Mouse (Mus musculus) liver, embryonic 14.5 days (tissue): Measurements from ENCODE around the gene Ezh1.

ENCODE experiments used
- CTCF ChIP-seq: IDR thresholded peaks from 2 replicates; pipeline ENCODE4 v1.5.1; 2016; ENCODE audit warnings: antibody characterized with exemption, low read depth, control low read depth
- EP300 ChIP-seq: IDR thresholded peaks from 2 replicates; pipeline ENCODE4 v1.6.1; 2016; ENCODE audit warnings: antibody characterized with exemption, low read depth

DNA sequence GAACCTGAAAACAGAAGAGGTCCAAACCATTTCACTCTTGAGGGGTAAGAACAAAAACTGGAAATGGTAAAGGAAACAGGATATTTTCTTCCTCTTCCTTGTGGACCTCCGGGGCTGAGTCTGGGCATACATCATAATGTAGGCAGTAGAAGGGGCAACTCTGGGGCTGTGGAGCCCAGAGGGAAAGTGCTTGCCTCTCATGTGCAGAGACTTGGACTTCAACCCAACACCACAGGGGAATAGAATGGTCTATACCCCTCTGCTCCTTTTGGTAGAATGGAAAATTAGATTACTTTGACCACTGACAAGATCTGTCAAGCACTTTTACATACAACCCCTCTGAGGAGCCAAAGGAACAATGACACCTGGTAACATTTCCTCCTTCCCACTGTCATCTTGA lies 31.2 kb downstream of the Ezh1 start:
- TF ChIP-seq CTCF (no peak), EP300 (no peak)
